Mouse (Mus musculus): ENCODE data around the gene Usb1. TPM values are rescaled to one million over a fixed set of nuclear protein-coding genes. Genes with fewer than 3 reads are reported as not detected.
"Not testable (repeated sequence)": the region's sequence is repeated elsewhere in the genome, so short reads cannot be mapped to it uniquely, and the experiment has no call there.

The Usb1 gene
- total RNA-seq, 2 experiments from 2014 or later: 8.2 to 13.1 TPM

- no peak for DNase-seq
Measured at GRCm38 (mm10) chr8:95374429-95374828, 42.3 kb downstream of the Usb1 start.

- DNase-seq: no peak
Measured at GRCm38 (mm10) chr8:95375374-95375930, 43.4 kb downstream of the Usb1 start.

- DNase-seq: no peak
Measured at GRCm38 (mm10) chr8:95376309-95376999, 44.4 kb downstream of the Usb1 start.

GRCm38 (mm10) chr8:95377101-95377500, 45.0 kb downstream of the Usb1 start:
- DNase-seq: no peak

DNA sequence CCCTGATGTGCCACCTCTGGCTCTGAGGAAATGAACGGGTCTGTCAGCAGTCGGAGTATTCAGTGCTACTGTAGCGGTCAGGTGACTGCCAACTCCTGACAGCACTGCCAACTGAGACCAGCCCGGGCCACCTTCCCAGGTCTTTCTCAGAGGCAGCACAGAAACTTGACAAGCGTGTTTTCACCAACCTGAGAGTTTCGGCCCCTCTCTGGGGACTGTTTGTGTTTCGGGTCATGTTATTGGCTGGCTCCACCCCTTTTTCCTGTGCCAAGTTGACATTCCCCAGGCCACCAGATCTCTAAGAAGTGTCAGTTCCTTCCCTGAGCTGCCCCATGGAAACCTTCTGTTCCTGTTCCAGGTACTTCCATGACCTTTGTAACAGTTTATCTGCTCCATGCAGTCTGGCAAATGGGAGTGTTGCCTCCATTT, 45.8 kb downstream of the Usb1 start:
- no peak for DNase-seq

GRCm38 (mm10) chr8:95378928-95379327, 46.8 kb downstream of the Usb1 start:
- DNase-seq: not testable (repeated sequence)

GRCm38 (mm10) chr8:95380953-95381352, 48.9 kb downstream of the Usb1 start:
- DNase-seq: no peak

GRCm38 (mm10) chr8:95381595-95381994, 49.5 kb downstream of the Usb1 start:
- DNase-seq: no peak

- no peak for DNase-seq
Measured at GRCm38 (mm10) chr8:95384501-95384900, 52.4 kb downstream of the Usb1 start.

- no peak for DNase-seq
Measured at GRCm38 (mm10) chr8:95386037-95386436, 54.0 kb downstream of the Usb1 start.

DNA sequence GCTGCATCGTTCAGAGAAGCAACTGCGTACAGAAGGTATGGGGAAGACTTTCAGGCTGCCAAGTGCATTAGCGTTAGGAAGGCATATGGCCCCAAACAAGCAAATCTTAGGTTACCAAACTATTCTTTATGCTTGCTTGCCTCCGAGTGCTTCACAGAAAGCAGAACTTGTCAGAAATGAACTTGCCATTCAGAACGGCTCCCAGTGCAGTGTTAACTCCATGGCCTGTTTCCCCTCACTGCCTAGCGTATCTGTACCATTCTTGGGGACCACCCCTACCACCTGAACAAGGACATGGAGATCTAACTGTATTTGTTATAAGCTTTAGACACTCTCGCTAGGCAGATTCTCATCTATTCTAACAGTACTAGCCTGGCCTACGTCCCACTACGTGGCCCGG, 55.1 kb downstream of the Usb1 start:
- DNase-seq: no peak

- no peak for DNase-seq
Measured at GRCm38 (mm10) chr8:95387936-95388335, 55.9 kb downstream of the Usb1 start.

- DNase-seq: no peak
Measured at GRCm38 (mm10) chr8:95390312-95390711, 58.2 kb downstream of the Usb1 start.

DNA sequence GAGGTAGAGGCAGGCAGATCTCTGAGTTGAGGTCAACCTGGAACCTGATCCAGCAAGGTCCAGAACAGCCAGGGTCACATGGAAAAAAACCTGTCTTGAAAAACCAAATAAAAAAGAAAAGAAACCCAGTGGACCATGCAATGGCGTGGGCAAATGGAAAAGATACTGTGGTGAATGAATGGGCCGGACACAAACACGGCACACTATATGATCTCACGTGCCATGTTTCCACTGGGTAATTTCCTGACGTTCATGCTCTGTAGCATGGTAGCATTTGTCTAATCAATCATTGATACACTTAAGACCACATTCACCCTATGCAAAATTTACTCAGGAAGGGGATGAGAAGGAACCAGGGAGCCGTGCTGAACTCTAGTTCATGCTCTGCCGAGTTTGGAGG, 59.0 kb downstream of the Usb1 start:
- no peak for DNase-seq

- no peak for DNase-seq
Measured at GRCm38 (mm10) chr8:95392604-95393003, 60.5 kb downstream of the Usb1 start.

- DNase-seq: no peak
Measured at GRCm38 (mm10) chr8:95395186-95395918, 63.3 kb downstream of the Usb1 start.

DNA sequence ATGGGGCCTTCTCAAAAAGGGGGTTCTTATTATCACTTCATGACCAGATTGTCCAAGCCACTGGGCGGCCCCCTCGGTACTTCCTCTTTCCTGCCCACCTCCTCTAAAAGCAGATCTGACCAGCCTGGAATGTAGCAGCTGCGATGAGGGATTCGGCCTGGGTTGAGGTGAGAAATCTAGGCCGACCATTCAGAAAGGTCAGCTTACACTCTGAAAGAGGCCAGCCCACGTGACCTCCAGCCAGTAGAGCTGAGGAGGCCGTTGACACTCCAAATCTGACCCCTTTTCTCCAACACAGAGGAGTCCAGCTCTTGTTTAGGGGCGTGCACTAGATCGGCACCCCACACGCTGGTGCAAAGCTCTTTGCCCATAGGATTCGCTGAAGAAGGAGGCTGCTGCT, 64.7 kb downstream of the Usb1 start:
- DNase-seq: peak; percentile 13

Other genes starting within 250 kb of the Usb1 start
- 10 to 100 TPM; 20.8 to 22.8 TPM for gene Kifc3, start 129.5 kb upstream of the Usb1 start, total RNA-seq (2021)
- gene Cngb1, start 25.7 kb upstream of the Usb1 start, total RNA-seq (2021): under 1 TPM; 0.27 to 0.73 TPM
- gene Tepp, start 21.7 kb upstream of the Usb1 start, total RNA-seq (2021): not detected
- 1 to 10 TPM; 6.6 to 8.9 TPM for gene Zfp319, start 334 bp upstream of the Usb1 start, total RNA-seq (2021)
- 10 to 100 TPM; 37.5 to 44.2 TPM for gene Mmp15, start 20.0 kb downstream of the Usb1 start, total RNA-seq (2021)
- 10 to 100 TPM; 19.5 to 28.8 TPM for gene Cfap20, start 102.6 kb downstream of the Usb1 start, total RNA-seq (2021)
- gene Csnk2a2, start 157.8 kb downstream of the Usb1 start, total RNA-seq (2021): 10 to 100 TPM; 29.6 to 38.2 TPM
- gene Ccdc113, start 201.8 kb downstream of the Usb1 start, total RNA-seq (2021): under 1 TPM; 0.23 to 0.34 TPM
- gene Prss54, start 244.1 kb downstream of the Usb1 start, total RNA-seq (2021): not detected

Measured in gastrocnemius, postnatal 10 days (tissue).